Mouse (Mus musculus): ENCODE data around the gene Tbx4. TPM values are rescaled to one million over a fixed set of nuclear protein-coding genes. Genes with fewer than 3 reads are reported as not detected.

The Tbx4 gene
- polyA plus RNA-seq, 1 experiment from 2014 or later, result 36.3 TPM

- ATAC-seq (ENCODE audit: insufficient number of reproducible peaks, low FRiP score, low TSS enrichment, low read depth) (no peak), DNase-seq (ENCODE audit: low spot score) (no peak)
- Histone ChIP-seq H3K27me3 (ENCODE audit: control insufficient read depth, insufficient read depth, low read length) (peaks cover 20% of the 10 kb centered on the region), H3K27ac (replicated peaks; ENCODE audit: low read depth, low read length) (no peak overlapping the region), H3K4me3 (ENCODE audit: low read depth, low read length) (no peak overlapping the region; the same call in 1 of the 2 replicates), H3K36me3 (ENCODE audit: control insufficient read depth, insufficient read depth, low read length) (no peaks in the 10 kb centered on the region), H3K9me3 (ENCODE audit: control insufficient read depth, low read length) (no peaks in the 10 kb centered on the region), H3K9ac (ENCODE audit: low read length) (no peak overlapping the region), H3K4me2 (ENCODE audit: low read depth, severe bottlenecking) (peak overlapping the region; percentile 74; the same call in 1 of the 2 replicates), H3K4me1 (ENCODE audit: control insufficient read depth, insufficient read depth, low read length) (peaks cover 20% of the 10 kb centered on the region)
- WGBS, result 27% methylated on average over 5 of the region's 5 CpGs
Measured at GRCm38 (mm10) chr11:85844971-85845370, 41.3 kb upstream of the Tbx4 start.

- Histone ChIP-seq H3K9ac (ENCODE audit: low read length) (no peak overlapping the region), H3K4me2 (ENCODE audit: low read depth, severe bottlenecking) (no peak overlapping the region), H3K27me3 (ENCODE audit: control insufficient read depth, insufficient read depth, low read length) (peaks cover 10% of the 10 kb centered on the region), H3K27ac (replicated peaks; ENCODE audit: low read depth, low read length) (no peak overlapping the region), H3K4me3 (ENCODE audit: low read depth, low read length) (no peak overlapping the region), H3K4me1 (ENCODE audit: control insufficient read depth, insufficient read depth, low read length) (peaks cover 14% of the 10 kb centered on the region), H3K9me3 (ENCODE audit: control insufficient read depth, low read length) (no peaks in the 10 kb centered on the region), H3K36me3 (ENCODE audit: control insufficient read depth, insufficient read depth, low read length) (no peaks in the 10 kb centered on the region)
- 41% methylated on average over 5 of the region's 5 CpGs for WGBS
- DNase-seq (ENCODE audit: low spot score) (no peak), ATAC-seq (ENCODE audit: insufficient number of reproducible peaks, low FRiP score, low TSS enrichment, low read depth) (no peak)
Measured at GRCm38 (mm10) chr11:85845921-85846320, 40.3 kb upstream of the Tbx4 start.

GRCm38 (mm10) chr11:85846509-85846908, 39.7 kb upstream of the Tbx4 start:
- peaks cover 14% of the 10 kb centered on the region for H3K4me1 ChIP-seq (ENCODE audit: control insufficient read depth, insufficient read depth, low read length)
- DNase-seq (ENCODE audit: low spot score) (no peak), ATAC-seq (ENCODE audit: insufficient number of reproducible peaks, low FRiP score, low TSS enrichment, low read depth) (no peak)
- 61% methylated on average over 4 of the region's 4 CpGs for WGBS
- no peak overlapping the region for H3K4me2 ChIP-seq (ENCODE audit: low read depth, severe bottlenecking)
- H3K9me3 ChIP-seq (ENCODE audit: control insufficient read depth, low read length), result no peaks in the 10 kb centered on the region
- no peak overlapping the region for H3K9ac ChIP-seq (ENCODE audit: low read length)
- H3K27ac ChIP-seq (replicated peaks; ENCODE audit: low read depth, low read length), result no peak overlapping the region
- 0 out of 2 replicates have a peak, but pooled peaks cover 5% of the 10 kb centered on the region for H3K27me3 ChIP-seq (ENCODE audit: control insufficient read depth, insufficient read depth, low read length)
- no peaks in the 10 kb centered on the region for H3K36me3 ChIP-seq (ENCODE audit: control insufficient read depth, insufficient read depth, low read length)
- H3K4me3 ChIP-seq (ENCODE audit: low read depth, low read length), result no peak overlapping the region

- H3K27ac ChIP-seq (replicated peaks; ENCODE audit: low read depth, low read length), result no peak overlapping the region
- 0 out of 2 replicates have a peak overlapping the region, but pooled peaks have one; percentile 7 for H3K9ac ChIP-seq (ENCODE audit: low read length)
- DNase-seq (ENCODE audit: low spot score), result peak; percentile 87
- H3K4me1 ChIP-seq (ENCODE audit: control insufficient read depth, insufficient read depth, low read length), result peaks cover 6% of the 10 kb centered on the region
- 0 out of 2 replicates have a peak, but pooled peaks cover 2% of the 10 kb centered on the region for H3K27me3 ChIP-seq (ENCODE audit: control insufficient read depth, insufficient read depth, low read length)
- H3K36me3 ChIP-seq (ENCODE audit: control insufficient read depth, insufficient read depth, low read length), result no peaks in the 10 kb centered on the region
- peak overlapping the region; percentile 12; the same call in 1 of the 2 replicates for H3K4me3 ChIP-seq (ENCODE audit: low read depth, low read length)
- peak overlapping the region; percentile 42 for H3K4me2 ChIP-seq (ENCODE audit: low read depth, severe bottlenecking)
- peak; percentile 71 for ATAC-seq (ENCODE audit: insufficient number of reproducible peaks, low FRiP score, low TSS enrichment, low read depth)
- no peaks in the 10 kb centered on the region for H3K9me3 ChIP-seq (ENCODE audit: control insufficient read depth, low read length)
- 2% methylated on average over 21 of the region's 21 CpGs for WGBS
Measured at GRCm38 (mm10) chr11:85849037-85849436, 37.2 kb upstream of the Tbx4 start.

- DNase-seq (ENCODE audit: low spot score), result no peak
- Histone ChIP-seq H3K9ac (ENCODE audit: low read length) (no peak within 1 kb of the TSS), H3K36me3 (ENCODE audit: control insufficient read depth, insufficient read depth, low read length) (no peaks in the 10 kb centered on the region), H3K9me3 (ENCODE audit: control insufficient read depth, low read length) (no peaks in the 10 kb centered on the region), H3K4me3 (ENCODE audit: low read depth, low read length) (no peak within 1 kb of the TSS; the same call in 1 of the 2 replicates), H3K27ac (replicated peaks; ENCODE audit: low read depth, low read length) (no peak within 1 kb of the TSS), H3K4me2 (ENCODE audit: low read depth, severe bottlenecking) (no peak within 1 kb of the TSS; the same call in 1 of the 2 replicates), H3K27me3 (ENCODE audit: control insufficient read depth, insufficient read depth, low read length) (0 out of 2 replicates have a peak, but pooled peaks cover 2% of the 10 kb centered on the region), H3K4me1 (ENCODE audit: control insufficient read depth, insufficient read depth, low read length) (peaks cover 6% of the 10 kb centered on the region)
- ATAC-seq (ENCODE audit: insufficient number of reproducible peaks, low FRiP score, low TSS enrichment, low read depth), result no peak
- 89% methylated on average over 6 of the region's 6 CpGs for WGBS
Measured at GRCm38 (mm10) chr11:85850233-85850632, 36.0 kb upstream of the Tbx4 start, which contains the start of gene Gm11444. TSS of gene Gm11444 (minus strand) at chr11:85850333.

GRCm38 (mm10) chr11:85850758-85851157, 35.5 kb upstream of the Tbx4 start:
- H3K9me3 ChIP-seq (ENCODE audit: control insufficient read depth, low read length), result no peaks in the 10 kb centered on the region
- H3K4me2 ChIP-seq (ENCODE audit: low read depth, severe bottlenecking), result no peak overlapping the region
- H3K4me1 ChIP-seq (ENCODE audit: control insufficient read depth, insufficient read depth, low read length), result peaks cover 6% of the 10 kb centered on the region
- no peak overlapping the region for H3K27ac ChIP-seq (replicated peaks; ENCODE audit: low read depth, low read length)
- no peak overlapping the region for H3K4me3 ChIP-seq (ENCODE audit: low read depth, low read length)
- WGBS, result 49% methylated on average over 6 of the region's 6 CpGs
- 0 out of 2 replicates have a peak, but pooled peaks cover 2% of the 10 kb centered on the region for H3K27me3 ChIP-seq (ENCODE audit: control insufficient read depth, insufficient read depth, low read length)
- H3K9ac ChIP-seq (ENCODE audit: low read length), result no peak overlapping the region
- DNase-seq (ENCODE audit: low spot score) (peak; percentile 62), ATAC-seq (ENCODE audit: insufficient number of reproducible peaks, low FRiP score, low TSS enrichment, low read depth) (no peak)
- H3K36me3 ChIP-seq (ENCODE audit: control insufficient read depth, insufficient read depth, low read length), result no peaks in the 10 kb centered on the region

- ATAC-seq (ENCODE audit: insufficient number of reproducible peaks, low FRiP score, low TSS enrichment, low read depth) (no peak), DNase-seq (ENCODE audit: low spot score) (no peak)
- Histone ChIP-seq H3K4me2 (ENCODE audit: low read depth, severe bottlenecking) (no peak overlapping the region), H3K4me3 (ENCODE audit: low read depth, low read length) (no peak overlapping the region), H3K9ac (ENCODE audit: low read length) (no peak overlapping the region), H3K9me3 (ENCODE audit: control insufficient read depth, low read length) (no peaks in the 10 kb centered on the region), H3K4me1 (ENCODE audit: control insufficient read depth, insufficient read depth, low read length) (no peaks in the 10 kb centered on the region), H3K27ac (replicated peaks; ENCODE audit: low read depth, low read length) (no peak overlapping the region), H3K36me3 (ENCODE audit: control insufficient read depth, insufficient read depth, low read length) (no peaks in the 10 kb centered on the region), H3K27me3 (ENCODE audit: control insufficient read depth, insufficient read depth, low read length) (no peaks in the 10 kb centered on the region)
- 41% methylated on average over 6 of the region's 6 CpGs for WGBS
Measured at GRCm38 (mm10) chr11:85857997-85858698, 28.1 kb upstream of the Tbx4 start.

- Histone ChIP-seq H3K9me3 (ENCODE audit: control insufficient read depth, low read length) (no peaks in the 10 kb centered on the region), H3K4me1 (ENCODE audit: control insufficient read depth, insufficient read depth, low read length) (no peaks in the 10 kb centered on the region), H3K9ac (ENCODE audit: low read length) (no peak overlapping the region), H3K4me2 (ENCODE audit: low read depth, severe bottlenecking) (no peak overlapping the region), H3K4me3 (ENCODE audit: low read depth, low read length) (no peak overlapping the region), H3K36me3 (ENCODE audit: control insufficient read depth, insufficient read depth, low read length) (no peaks in the 10 kb centered on the region), H3K27ac (replicated peaks; ENCODE audit: low read depth, low read length) (no peak overlapping the region), H3K27me3 (ENCODE audit: control insufficient read depth, insufficient read depth, low read length) (no peaks in the 10 kb centered on the region)
- 36% methylated on average over 7 of the region's 7 CpGs for WGBS
- ATAC-seq (ENCODE audit: insufficient number of reproducible peaks, low FRiP score, low TSS enrichment, low read depth) (no peak), DNase-seq (ENCODE audit: low spot score) (peak; percentile 60)
Measured at GRCm38 (mm10) chr11:85864363-85864762, 21.9 kb upstream of the Tbx4 start.

Data from limb, embryonic 11.5 days (tissue).